Mouse (Mus musculus): Measurements from ENCODE around the gene Coq7.

Coq7 gene

GRCm38 (mm10) chr7:118498984-118499783, 34.0 kb downstream of the Coq7 start:
- DNase-seq (ENCODE audit: extremely low spot score, low read depth, low spot score): no peak

DNA sequence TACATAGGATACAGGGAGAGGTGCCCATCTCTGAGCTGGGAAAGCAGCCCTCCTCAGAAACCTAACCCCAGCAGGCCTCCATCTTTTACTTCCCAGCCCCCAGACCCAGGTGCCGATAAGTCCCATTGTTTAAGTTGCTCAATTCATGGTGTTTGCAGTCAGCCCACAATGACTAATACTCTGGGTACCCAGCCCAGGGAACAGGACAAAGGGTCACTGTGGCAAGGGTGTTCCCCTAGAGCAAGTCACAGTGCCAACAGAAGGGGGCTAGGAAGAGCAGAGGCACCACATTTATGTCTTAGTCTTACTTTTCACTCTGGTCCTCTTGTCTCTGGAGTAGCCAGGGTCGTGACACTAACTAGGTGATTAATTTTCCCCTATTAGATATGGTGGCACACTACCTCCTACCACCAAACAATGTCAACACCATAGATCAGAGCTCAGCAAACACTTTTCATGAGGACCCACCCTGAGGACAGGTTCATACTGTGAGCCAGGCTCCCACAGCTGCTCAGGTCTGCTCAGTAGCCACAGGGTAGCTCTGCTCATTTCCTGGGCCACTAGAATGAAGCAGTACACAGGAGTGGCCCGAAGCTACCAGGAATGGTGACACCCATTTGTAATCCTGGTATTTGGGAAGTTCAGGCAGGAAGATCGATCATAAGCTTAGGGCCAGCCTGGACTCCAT, 38.1 kb downstream of the Coq7 start:
- DNase-seq (ENCODE audit: extremely low spot score, low read depth, low spot score): no peak

DNA sequence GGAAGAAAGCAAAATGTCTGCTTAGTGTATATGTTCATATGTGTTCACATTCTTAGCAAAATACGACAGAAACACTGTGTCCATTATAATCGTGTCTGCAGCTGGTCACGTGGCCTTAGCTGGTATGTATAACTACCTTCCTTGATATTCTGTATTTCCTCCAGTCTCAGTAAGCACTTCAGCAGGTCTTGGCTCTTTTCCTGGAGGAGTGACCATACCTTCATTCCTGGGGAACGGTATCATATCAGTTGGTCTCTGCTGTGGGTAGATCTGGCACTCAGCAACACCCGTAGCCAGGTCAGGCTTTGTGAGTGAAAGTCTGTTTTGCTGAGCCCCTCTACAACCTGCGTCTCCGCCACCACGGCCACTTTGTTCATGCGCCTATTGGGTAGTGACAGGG, 39.3 kb downstream of the Coq7 start:
- no peak for DNase-seq (ENCODE audit: extremely low spot score, low read depth, low spot score)

DNA sequence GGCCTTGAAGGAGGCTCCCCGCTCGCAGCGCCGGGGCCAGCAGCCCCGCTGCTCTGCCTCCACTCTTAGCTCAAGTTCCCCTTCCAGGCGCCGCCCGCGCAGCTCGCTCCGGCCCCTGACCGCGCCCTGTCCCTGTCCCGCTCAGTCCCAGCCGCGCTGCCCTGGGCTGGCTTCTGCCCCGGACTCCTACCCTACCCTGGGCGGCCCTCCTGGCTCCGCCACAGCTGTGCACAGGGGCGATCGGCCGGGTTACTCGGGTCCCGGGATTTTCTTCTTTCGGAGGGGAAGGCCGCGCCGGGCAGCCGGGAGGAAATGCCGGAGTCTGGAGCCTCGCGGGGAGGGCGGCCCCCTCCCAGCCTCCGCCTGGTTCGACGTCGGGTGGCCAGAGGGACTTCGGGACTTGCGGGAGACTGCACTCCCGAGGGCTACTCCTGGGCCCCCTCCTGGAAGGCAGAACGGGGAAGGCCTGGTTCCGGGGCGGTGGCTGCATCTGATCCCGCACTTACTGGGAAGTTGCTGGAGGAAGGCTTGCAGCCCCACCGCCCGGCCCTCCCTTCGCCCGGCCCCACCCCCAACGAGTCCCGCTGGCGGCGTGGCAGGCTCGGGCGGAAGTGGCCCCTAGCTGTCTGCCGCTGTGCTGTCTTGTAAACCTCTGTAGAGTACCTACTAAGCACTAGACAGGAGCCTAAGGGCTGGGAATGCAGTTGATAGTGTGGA, 41.6 kb downstream of the Coq7 start, which contains the start of gene Itpripl2:
TSS of gene Itpripl2 (minus strand) at position 545 of the 717 bp plus-strand sequence.
- no peak for DNase-seq (ENCODE audit: extremely low spot score, low read depth, low spot score)

- DNase-seq (ENCODE audit: extremely low spot score, low read depth, low spot score): no peak
Measured at GRCm38 (mm10) chr7:118490666-118491430, 42.3 kb downstream of the Coq7 start.

DNA sequence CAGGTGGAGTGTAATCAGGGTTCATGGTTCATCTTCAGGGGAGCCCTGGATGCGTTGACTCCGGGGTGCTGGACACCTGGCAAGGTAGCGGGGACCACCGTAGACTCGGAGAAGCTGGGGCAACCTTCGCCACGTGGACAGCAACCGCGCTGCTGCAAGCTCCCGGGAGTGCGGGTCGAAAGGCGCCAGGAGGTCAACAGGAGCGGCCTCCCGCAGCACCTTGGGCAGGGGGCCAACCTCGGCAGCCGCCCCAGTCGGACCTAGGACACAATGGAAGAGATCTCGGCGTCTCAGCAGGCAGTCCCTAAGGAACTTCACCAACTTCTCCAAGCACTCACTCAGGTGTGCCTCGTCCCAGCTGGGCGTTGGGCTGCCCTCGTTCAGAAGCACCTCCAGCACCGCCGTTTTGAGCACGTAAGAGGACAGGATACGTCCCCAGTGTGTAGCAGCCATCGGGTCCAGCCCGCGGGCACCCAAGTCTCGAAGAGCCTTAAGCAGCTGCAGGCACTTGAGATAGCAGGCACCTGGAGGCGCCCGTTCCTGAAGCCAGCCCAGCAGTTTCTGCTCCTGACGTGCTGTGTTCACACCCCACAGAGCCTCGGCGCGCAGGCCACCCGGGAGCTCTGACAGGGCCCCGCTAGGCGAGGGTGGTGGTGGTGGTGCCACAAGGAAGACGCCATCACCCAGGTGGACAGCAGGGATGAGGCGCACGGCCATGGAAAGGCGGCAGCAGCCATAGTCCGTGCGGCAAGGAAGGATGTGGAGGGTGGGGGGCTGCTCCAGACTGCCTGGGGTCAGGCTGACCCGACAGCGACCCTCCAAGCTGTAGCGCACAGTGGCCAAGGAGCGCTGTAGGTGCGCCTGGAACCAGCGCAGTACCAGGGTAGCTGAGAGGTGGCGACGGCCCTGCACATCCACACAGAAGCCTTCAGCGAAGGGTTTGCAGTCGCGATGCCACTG, 43.2 kb downstream of the Coq7 start:
- no peak for DNase-seq (ENCODE audit: extremely low spot score, low read depth, low spot score)

GRCm38 (mm10) chr7:118488060-118488664, 45.0 kb downstream of the Coq7 start:
- DNase-seq (ENCODE audit: extremely low spot score, low read depth, low spot score): no peak

- DNase-seq (ENCODE audit: extremely low spot score, low read depth, low spot score): no peak
Measured at GRCm38 (mm10) chr7:118486917-118487316, 46.2 kb downstream of the Coq7 start.

- DNase-seq (ENCODE audit: extremely low spot score, low read depth, low spot score): no peak
Measured at GRCm38 (mm10) chr7:118483996-118484395, 49.2 kb downstream of the Coq7 start.

GRCm38 (mm10) chr7:118482001-118482400, 51.2 kb downstream of the Coq7 start:
- DNase-seq (ENCODE audit: extremely low spot score, low read depth, low spot score): no peak

DNA sequence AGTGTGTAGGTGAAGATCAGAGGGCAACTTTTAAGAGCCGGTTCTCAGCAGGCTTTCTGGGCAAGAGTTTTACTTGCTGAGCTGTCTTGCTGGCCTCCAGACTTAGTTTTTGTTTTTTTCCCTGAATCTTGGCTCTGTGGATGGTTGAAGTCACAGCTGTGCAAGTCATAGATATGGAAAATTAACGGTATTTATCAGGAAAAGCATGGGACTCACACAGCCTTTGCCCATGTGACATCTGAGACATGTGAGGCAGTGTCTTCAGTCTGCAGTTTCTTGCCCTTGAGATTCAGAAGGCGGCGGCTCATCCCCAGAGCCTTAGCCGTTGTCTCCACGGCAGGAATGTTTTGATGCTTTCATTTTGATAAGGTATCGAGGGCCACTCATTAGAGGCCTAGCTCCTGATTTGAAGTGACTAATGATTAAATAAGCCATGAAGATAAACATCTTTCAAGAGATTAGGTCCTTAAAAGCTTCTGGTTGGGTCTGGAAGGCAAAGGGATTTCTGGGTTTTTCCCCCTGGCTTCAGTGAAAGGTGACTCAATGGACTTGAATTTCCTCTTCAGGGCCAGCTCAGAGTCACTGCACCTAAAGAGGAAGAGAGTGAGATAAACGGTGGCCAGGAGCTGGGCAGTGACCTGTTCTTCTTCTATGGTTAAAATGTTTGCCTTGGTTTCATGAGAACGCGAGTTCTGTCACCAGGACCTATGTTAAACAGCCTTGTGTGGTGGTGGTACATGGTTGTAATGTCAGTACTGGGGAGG, 51.9 kb downstream of the Coq7 start:
- no peak for DNase-seq (ENCODE audit: extremely low spot score, low read depth, low spot score)

- no peak for DNase-seq (ENCODE audit: extremely low spot score, low read depth, low spot score)
Measured at GRCm38 (mm10) chr7:118480160-118480709, 52.9 kb downstream of the Coq7 start.

DNA sequence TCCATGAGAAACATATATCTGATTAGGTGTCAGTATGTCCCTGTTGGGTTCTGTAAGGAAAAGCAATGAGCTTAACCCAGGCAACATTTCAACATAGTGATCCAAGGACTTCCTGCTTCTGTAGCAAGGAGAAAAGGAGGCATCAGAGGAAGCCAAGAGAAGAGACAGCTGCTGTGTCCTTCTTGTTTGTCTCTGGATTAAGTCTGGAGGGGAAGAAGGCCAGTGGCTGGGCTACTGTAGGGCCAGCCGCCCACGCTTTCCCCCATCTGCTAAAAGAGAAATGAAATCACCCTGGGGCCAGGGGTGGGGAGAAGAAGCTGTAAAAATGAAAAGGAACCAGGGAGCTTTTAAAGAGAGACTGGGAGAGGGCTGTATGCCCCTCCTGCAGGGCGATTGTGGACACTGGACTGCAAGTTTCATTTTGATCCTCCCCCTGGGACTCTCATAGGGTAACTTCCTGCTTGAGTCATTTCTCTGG, 54.3 kb downstream of the Coq7 start:
- no peak for DNase-seq (ENCODE audit: extremely low spot score, low read depth, low spot score)

GRCm38 (mm10) chr7:118476428-118476827, 56.7 kb downstream of the Coq7 start:
- DNase-seq (ENCODE audit: extremely low spot score, low read depth, low spot score): no peak

DNA sequence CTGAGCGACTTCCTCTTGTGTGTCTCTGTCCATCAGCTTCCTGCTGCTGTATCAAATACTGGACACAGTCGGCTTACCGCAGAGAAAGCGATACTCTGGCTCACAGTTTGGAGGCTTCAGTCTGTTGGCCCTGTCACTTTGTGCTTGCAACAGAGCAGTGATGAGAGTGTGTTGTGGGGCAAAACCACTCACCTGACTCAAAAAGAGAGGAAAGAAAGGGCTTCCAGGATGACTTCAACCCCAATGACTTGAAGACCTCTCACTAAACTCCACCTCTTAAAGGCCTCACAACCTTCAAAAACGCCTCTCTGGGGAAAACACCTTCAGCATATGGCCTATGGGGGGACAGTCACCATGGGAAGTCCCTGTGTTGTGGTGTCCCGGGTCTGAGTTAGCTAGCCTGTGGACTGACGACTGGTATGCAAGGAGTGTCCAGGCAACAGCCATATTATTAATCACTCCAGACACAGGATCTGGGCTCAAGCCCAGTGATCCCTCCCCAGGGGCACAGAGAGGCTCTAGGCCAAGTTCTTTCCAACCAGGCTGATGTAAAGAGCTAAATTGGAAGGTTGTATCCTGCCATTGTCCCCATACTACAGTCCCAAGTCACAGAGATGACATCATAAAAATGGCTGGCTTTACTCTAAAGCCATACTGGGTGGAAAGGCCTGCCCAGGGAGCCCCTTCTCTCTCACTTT, 58.0 kb downstream of the Coq7 start:
- DNase-seq (ENCODE audit: extremely low spot score, low read depth, low spot score): no peak

GRCm38 (mm10) chr7:118472886-118473285, 60.3 kb downstream of the Coq7 start:
- DNase-seq (ENCODE audit: extremely low spot score, low read depth, low spot score): no peak

DNA sequence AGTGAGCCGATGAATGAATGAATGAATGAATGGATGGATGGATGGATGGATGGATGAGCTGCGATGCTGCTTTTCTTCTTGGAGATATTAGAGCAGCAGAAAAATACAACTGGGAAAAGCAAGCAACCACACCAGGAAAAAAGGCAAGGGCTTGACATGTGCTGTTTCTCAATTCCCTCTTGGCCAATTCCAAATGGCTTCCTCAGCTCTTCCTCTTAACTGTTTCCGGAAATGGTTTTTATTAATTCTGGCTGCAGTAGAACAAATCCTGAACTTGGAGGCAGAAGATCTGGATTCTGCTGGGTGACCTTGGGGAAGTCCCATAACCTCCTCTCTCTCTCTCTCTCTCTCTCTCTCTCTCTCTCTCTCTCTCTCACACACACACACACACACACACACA, 65.1 kb downstream of the Coq7 start:
- no peak for DNase-seq (ENCODE audit: extremely low spot score, low read depth, low spot score)

- DNase-seq (ENCODE audit: extremely low spot score, low read depth, low spot score): no peak
Measured at GRCm38 (mm10) chr7:118464432-118464831, 68.7 kb downstream of the Coq7 start.

All from hindlimb bud, embryonic 11.5 days (tissue).